Mouse (Mus musculus) MEL (cell line): ENCODE data around the gene Cyp2j12.
"Not testable (repeated sequence)": the region's sequence is repeated elsewhere in the genome, so short reads cannot be mapped to it uniquely, and the experiment has no call there.

Source experiments
- CTCF ChIP-seq, 3 experiments: IDR thresholded peaks in 2 of 3; conservative IDR thresholded peaks in 1 of 3; 2 replicates each; pipeline ENCODE4 v1.5.1; 2011 to 2012; ENCODE audit warnings: low read length in 3 of 3, low read depth in 2 of 3, mild to moderate bottlenecking in 2 of 3, improper control_type of control experiment in 1 of 3, inconsistent platforms in 1 of 3, mixed read lengths in 1 of 3, moderate library complexity in 1 of 3; ENCODE audit not compliant: control insufficient read depth in 1 of 3, insufficient read depth in 1 of 3, poor library complexity in 1 of 3, severe bottlenecking in 1 of 3
- E2F4 ChIP-seq: IDR thresholded peaks from 2 replicates; pipeline ENCODE4 v1.6.1; 2011; ENCODE audit warnings: low read depth, low read length, improper control_type of control experiment, borderline replicate concordance
- EP300 ChIP-seq, 2 experiments: IDR thresholded peaks; 2 replicates each; pipeline ENCODE4 v1.6.1; 2011; ENCODE audit warnings: improper control_type of control experiment in 2 of 2, low read length in 2 of 2, low read depth in 1 of 2, mild to moderate bottlenecking in 1 of 2
- GABPA ChIP-seq: IDR thresholded peaks from 2 replicates; pipeline ENCODE4 v1.6.1; 2012; ENCODE audit warnings: low read depth, mild to moderate bottlenecking, inconsistent platforms, low read length, improper control_type of control experiment, moderate library complexity
- HCFC1 ChIP-seq: IDR thresholded peaks from 2 replicates; pipeline ENCODE4 v1.6.1; 2012; ENCODE audit warnings: low read depth, mild to moderate bottlenecking, inconsistent platforms, low read length, improper control_type of control experiment, moderate library complexity
- POLR2A ChIP-seq, 2 experiments: IDR thresholded peaks; 2 replicates each; pipeline ENCODE4 v1.6.1; 2011 to 2012; ENCODE audit warnings: low read length in 2 of 2, mild to moderate bottlenecking in 2 of 2, control low read depth in 1 of 2, improper control_type of control experiment in 1 of 2, low read depth in 1 of 2, moderate library complexity in 1 of 2; ENCODE audit not compliant: control insufficient read depth in 1 of 2, insufficient read depth in 1 of 2, poor library complexity in 1 of 2
- USF2 ChIP-seq, 2 experiments: IDR thresholded peaks; 2 replicates each; pipeline ENCODE4 v1.6.1; 2011 to 2012; ENCODE audit warnings: improper control_type of control experiment in 2 of 2, low read length in 2 of 2, borderline replicate concordance in 1 of 2, inconsistent platforms in 1 of 2, low read depth in 1 of 2, mild to moderate bottlenecking in 1 of 2; ENCODE audit not compliant: insufficient read depth in 1 of 2
- ZKSCAN1 ChIP-seq: IDR thresholded peaks from 2 replicates; pipeline ENCODE4 v1.6.1; 2012; ENCODE audit warnings: low read depth, mild to moderate bottlenecking, inconsistent platforms, low read length, improper control_type of control experiment, moderate library complexity

DNA sequence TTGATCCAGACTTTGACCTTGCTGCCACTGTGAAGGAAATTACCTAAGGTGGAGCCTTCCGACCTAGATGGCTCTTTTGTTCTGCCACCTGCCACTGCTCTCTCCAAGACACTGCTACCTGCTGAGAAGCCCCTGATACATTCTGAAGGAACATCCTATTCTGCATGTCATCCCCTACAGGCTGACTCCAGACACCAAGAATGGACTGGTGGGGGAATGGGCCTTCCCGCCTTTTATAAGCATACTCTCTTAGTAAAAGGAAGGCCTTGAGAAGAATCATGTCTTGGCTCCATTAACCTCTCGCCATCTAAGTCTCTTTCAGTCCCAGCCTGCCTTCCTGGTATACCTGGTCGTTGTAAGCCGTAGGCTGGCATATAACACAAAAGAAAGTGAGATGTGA lies 48.4 kb upstream of the Cyp2j12 start:
- TF ChIP-seq CTCF (IDR thresholded peaks at IDR 0.05 in 2 of 3, conservative IDR thresholded peaks at IDR 0.05 in 1 of 3; ENCODE audit: control insufficient read depth in 1 of 3, insufficient read depth in 1 of 3, low read depth in 2 of 3, low read length in 3 of 3, poor library complexity in 1 of 3, severe bottlenecking in 1 of 3); POLR2A (IDR thresholded peaks at IDR 0.05; ENCODE audit: control insufficient read depth in 1 of 2, insufficient read depth in 1 of 2, low read depth in 1 of 2, low read length in 2 of 2, poor library complexity in 1 of 2); EP300 (IDR thresholded peaks at IDR 0.05; ENCODE audit: low read depth in 1 of 2, low read length in 2 of 2); HCFC1; GABPA; E2F4; ZKSCAN1; USF2 (IDR thresholded peaks at IDR 0.05; ENCODE audit: borderline replicate concordance in 1 of 2, insufficient read depth in 1 of 2, low read depth in 1 of 2, low read length in 2 of 2): not testable (repeated sequence)
